Mouse (Mus musculus) embryonic facial prominence, embryonic 15.5 days (tissue): ENCODE measurements around the gene Zc3h4. TPM values are rescaled to one million over a fixed set of nuclear protein-coding genes. Genes with fewer than 3 reads are reported as not detected.
A peak's percentile ranks its signal among the peaks of the same experiment; 100 is the strongest.

ENCODE experiments used
- ATAC-seq: fragments of 200-750 bp; cut with Nextera tagmentation; 2 replicates; pipeline ENCODE4 v1.8.0; 2017; ENCODE audit warnings: low read depth, moderate TSS enrichment; ENCODE audit not compliant: insufficient number of reproducible peaks, low FRiP score, low TSS enrichment
- H3K27ac ChIP-seq: fragments of 300-500 bp; sonication (generic); replicated peaks from 2 replicates; pipeline ENCODE4 v1.5.1; 2015; ENCODE audit warnings: mild to moderate bottlenecking, inconsistent platforms
- H3K27me3 ChIP-seq: fragments of 300-500 bp; sonication (generic); 2 replicates; pipeline ENCODE4 v1.6.1; 2015; ENCODE audit warnings: inconsistent platforms
- H3K36me3 ChIP-seq: fragments of 300-500 bp; sonication (generic); 2 replicates; pipeline ENCODE4 v1.6.1; 2015; ENCODE audit warnings: mild to moderate bottlenecking, inconsistent platforms
- H3K4me1 ChIP-seq: fragments of 300-500 bp; sonication (generic); 2 replicates; pipeline ENCODE4 v1.6.1; 2015; ENCODE audit warnings: inconsistent platforms
- H3K4me2 ChIP-seq: fragments of 300-500 bp; sonication (generic); replicated peaks from 2 replicates; pipeline ENCODE4 v1.6.1; 2015; ENCODE audit warnings: mild to moderate bottlenecking, inconsistent platforms
- H3K4me3 ChIP-seq: fragments of 300-500 bp; sonication (generic); replicated peaks from 2 replicates; pipeline ENCODE4 v1.5.1; 2015; ENCODE audit warnings: mild to moderate bottlenecking, inconsistent platforms
- H3K9ac ChIP-seq: fragments of 300-500 bp; sonication (generic); 2 replicates; pipeline ENCODE4 v1.6.1; 2015; ENCODE audit warnings: inconsistent platforms
- H3K9me3 ChIP-seq: fragments of 300-500 bp; sonication (generic); replicated peaks from 2 replicates; pipeline ENCODE4 v1.6.1; 2016; ENCODE audit warnings: inconsistent platforms
- WGBS: fragments of 180-500 bp; shearing (Covaris S2); methylation state at CpG from one replicate; pipeline ENCODE4 v1.1.7; 2015; 5-methylcytosine and 5-hydroxymethylcytosine counted together
- polyA plus RNA-seq: library from polyadenylated mRNA; unstranded; fragments of >200 nt; fragmentation: Nextera tagmentation; extraction: Ambion mirVana; gene quantifications from 2 replicates; pipeline ENCODE4 v1.2.1, GENCODE M21; 2015

Gene Zc3h4
- polyA plus RNA-seq, 1 experiment from 2014 or later = 16.9 TPM

DNA sequence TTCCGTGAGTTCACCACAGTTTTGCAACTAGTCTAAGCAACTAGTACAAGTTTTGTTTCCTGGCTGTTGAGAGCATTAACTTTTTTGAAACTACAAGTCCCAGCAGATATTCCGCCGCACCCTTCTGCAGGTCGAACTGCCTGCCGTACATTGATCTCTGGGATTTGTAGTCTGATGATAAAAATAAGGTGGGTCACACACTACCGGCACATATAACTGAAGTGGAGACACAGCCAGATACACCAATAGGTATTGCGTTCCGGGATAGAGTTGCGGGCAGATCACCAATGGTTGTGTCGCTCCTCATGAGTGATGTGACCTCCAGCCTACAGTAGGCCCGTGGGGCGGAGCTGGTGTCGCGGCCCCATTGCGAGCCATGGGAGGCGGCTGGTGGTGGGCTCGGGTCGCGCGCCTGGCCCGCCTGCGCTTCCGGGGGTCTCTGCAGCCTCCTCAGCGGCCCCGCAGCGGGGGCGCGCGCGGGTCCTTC is 51.9 kb downstream of the Zc3h4 start, which contains the start of gene Tmem160:
Gene Tmem160 (plus strand): TSS at position 193 of the 487 bp plus-strand sequence.
- Histone ChIP-seq H3K36me3 (peaks cover 18% of the 10 kb centered on the region), H3K4me2 (peak within 1 kb of the TSS; percentile 83), H3K27me3 (no peaks in the 10 kb centered on the region), H3K9ac (peak within 1 kb of the TSS; percentile 62), H3K4me1 (peaks cover 10% of the 10 kb centered on the region; the same call in 1 of the 2 replicates), H3K4me3 (peak within 1 kb of the TSS; percentile 79), H3K27ac (peak within 1 kb of the TSS; percentile 55), H3K9me3 (no peaks in the 10 kb centered on the region)
- peak; percentile 98 for ATAC-seq
- WGBS = under 1% methylated on average over 30 of the region's 30 CpGs

GRCm38 (mm10) chr7:16453118-16453711 is 52.5 kb downstream of the Zc3h4 start:
- no peaks in the 10 kb centered on the region for H3K9me3 ChIP-seq
- H3K4me3 ChIP-seq = peak overlapping the region; percentile 79
- H3K27ac ChIP-seq = peak overlapping the region; percentile 55
- peak overlapping the region; percentile 62 for H3K9ac ChIP-seq
- WGBS = under 1% methylated on average over 23 of the region's 23 CpGs
- peaks cover 18% of the 10 kb centered on the region for H3K36me3 ChIP-seq
- H3K4me1 ChIP-seq = peaks cover 10% of the 10 kb centered on the region; the same call in 1 of the 2 replicates
- peak overlapping the region; percentile 83 for H3K4me2 ChIP-seq
- no peaks in the 10 kb centered on the region for H3K27me3 ChIP-seq
- peak; percentile 40 for ATAC-seq

DNA sequence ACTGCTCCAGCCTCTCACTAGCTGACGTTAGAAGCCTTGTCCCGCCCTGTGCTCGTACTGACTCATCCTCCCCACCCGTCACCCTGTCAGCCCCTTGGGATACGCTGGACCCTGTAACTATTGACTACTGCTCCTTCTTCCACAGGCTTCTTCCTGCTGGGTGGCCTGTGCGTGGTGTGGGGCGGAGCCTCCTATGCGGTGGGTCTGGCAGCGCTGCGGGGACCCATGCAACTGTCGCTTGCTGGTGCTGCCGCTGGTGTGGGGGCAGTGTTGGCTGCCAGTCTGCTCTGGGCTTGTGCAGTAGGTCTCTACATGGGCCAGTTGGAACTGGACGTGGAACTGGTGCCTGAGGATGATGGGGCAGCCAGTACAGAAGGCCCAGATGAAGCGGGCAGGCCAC is 54.3 kb downstream of the Zc3h4 start:
- no peak overlapping the region for H3K9ac ChIP-seq
- H3K4me1 ChIP-seq = peaks cover 10% of the 10 kb centered on the region; the same call in 1 of the 2 replicates
- no peak for ATAC-seq
- WGBS = 94% methylated on average over 14 of the region's 14 CpGs
- no peak overlapping the region for H3K4me2 ChIP-seq
- H3K9me3 ChIP-seq = no peaks in the 10 kb centered on the region
- H3K27me3 ChIP-seq = no peaks in the 10 kb centered on the region
- no peak overlapping the region for H3K27ac ChIP-seq
- no peak overlapping the region for H3K4me3 ChIP-seq
- peaks cover 18% of the 10 kb centered on the region for H3K36me3 ChIP-seq

DNA sequence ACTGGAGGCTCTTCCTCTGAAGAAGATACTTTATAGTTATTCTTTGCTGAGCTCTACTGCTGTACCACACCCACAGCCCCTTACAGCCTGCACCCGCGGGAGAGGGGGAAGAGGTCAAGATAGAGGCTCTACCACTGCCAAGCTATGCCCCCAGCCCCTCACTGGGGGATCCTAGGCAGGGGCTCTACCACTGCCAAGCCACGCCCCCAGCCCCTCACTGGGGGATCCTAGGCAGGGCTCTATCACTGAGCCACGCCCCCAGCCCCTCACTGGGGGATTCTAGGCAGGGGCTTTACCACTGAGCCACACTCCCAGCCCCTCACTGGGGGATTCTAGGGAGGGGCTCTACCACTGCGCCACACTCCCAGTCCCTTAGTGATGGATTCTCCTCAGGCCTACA is 55.6 kb downstream of the Zc3h4 start:
- no peaks in the 10 kb centered on the region for H3K9me3 ChIP-seq
- no peak for ATAC-seq
- H3K4me3 ChIP-seq = no peak overlapping the region
- no peak overlapping the region for H3K27ac ChIP-seq
- WGBS = 80% methylated on average over 5 of the region's 5 CpGs
- no peaks in the 10 kb centered on the region; the same call in 1 of the 2 replicates for H3K27me3 ChIP-seq
- H3K4me2 ChIP-seq = no peak overlapping the region
- H3K4me1 ChIP-seq = peaks cover 10% of the 10 kb centered on the region; the same call in 1 of the 2 replicates
- peaks cover 18% of the 10 kb centered on the region for H3K36me3 ChIP-seq
- H3K9ac ChIP-seq = no peak overlapping the region

- Histone ChIP-seq H3K4me2 (no peak overlapping the region), H3K9ac (no peak overlapping the region), H3K9me3 (no peaks in the 10 kb centered on the region), H3K27me3 (no peaks in the 10 kb centered on the region; the same call in 1 of the 2 replicates), H3K4me3 (no peak overlapping the region), H3K27ac (no peak overlapping the region), H3K36me3 (peaks cover 13% of the 10 kb centered on the region), H3K4me1 (no peaks in the 10 kb centered on the region)
- WGBS = 66% methylated on average over 13 of the region's 13 CpGs
- no peak for ATAC-seq
Measured at GRCm38 (mm10) chr7:16460566-16460965, 59.9 kb downstream of the Zc3h4 start.

- H3K36me3 ChIP-seq = peaks cover 7% of the 10 kb centered on the region
- H3K27ac ChIP-seq = no peak overlapping the region
- H3K9me3 ChIP-seq = no peaks in the 10 kb centered on the region
- H3K9ac ChIP-seq = no peak overlapping the region
- no peak overlapping the region for H3K4me2 ChIP-seq
- 51% methylated on average over 6 of the region's 6 CpGs for WGBS
- ATAC-seq = no peak
- H3K27me3 ChIP-seq = no peaks in the 10 kb centered on the region; the same call in 1 of the 2 replicates
- H3K4me1 ChIP-seq = no peaks in the 10 kb centered on the region
- no peak overlapping the region for H3K4me3 ChIP-seq
Measured at GRCm38 (mm10) chr7:16461151-16461550, 60.4 kb downstream of the Zc3h4 start.

GRCm38 (mm10) chr7:16461705-16462104 is 61.0 kb downstream of the Zc3h4 start:
- WGBS = 84% methylated on average over 6 of the region's 6 CpGs
- Histone ChIP-seq H3K4me2 (no peak overlapping the region), H3K9me3 (no peaks in the 10 kb centered on the region), H3K27ac (no peak overlapping the region), H3K36me3 (peaks cover 3% of the 10 kb centered on the region), H3K27me3 (no peaks in the 10 kb centered on the region; the same call in 1 of the 2 replicates), H3K4me1 (no peaks in the 10 kb centered on the region), H3K9ac (no peak overlapping the region), H3K4me3 (no peak overlapping the region)
- ATAC-seq = no peak

DNA sequence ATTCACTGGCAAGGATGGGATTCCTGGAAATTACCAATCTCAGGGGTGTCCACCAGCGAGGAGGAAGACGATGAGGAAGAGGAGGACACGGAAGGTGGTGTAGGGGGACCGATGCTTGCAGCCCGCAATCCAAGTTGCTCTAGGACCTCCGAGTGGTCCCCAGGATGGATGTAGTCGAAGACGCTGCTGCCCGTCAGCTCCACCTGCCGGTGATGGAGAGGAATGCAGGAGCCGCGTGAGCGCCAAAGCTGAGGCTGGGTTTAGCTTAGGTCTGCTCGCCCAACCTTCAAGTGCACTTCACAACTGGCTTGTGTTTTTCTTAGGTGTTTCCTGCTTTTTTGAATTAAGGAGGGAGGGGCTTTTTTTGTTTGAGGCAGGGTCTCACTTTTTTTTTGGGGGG is 62.5 kb downstream of the Zc3h4 start:
- Histone ChIP-seq H3K9ac (no peak overlapping the region), H3K4me3 (no peak overlapping the region), H3K27me3 (peaks cover 3% of the 10 kb centered on the region; the same call in 1 of the 2 replicates), H3K9me3 (no peaks in the 10 kb centered on the region), H3K27ac (no peak overlapping the region), H3K4me2 (no peak overlapping the region), H3K4me1 (no peaks in the 10 kb centered on the region), H3K36me3 (no peaks in the 10 kb centered on the region)
- ATAC-seq = no peak
- WGBS = under 1% methylated on average over 14 of the region's 14 CpGs

GRCm38 (mm10) chr7:16465160-16465559 is 64.5 kb downstream of the Zc3h4 start:
- Histone ChIP-seq H3K4me2 (no peak overlapping the region), H3K36me3 (no peaks in the 10 kb centered on the region), H3K27me3 (peaks cover 15% of the 10 kb centered on the region), H3K9me3 (no peaks in the 10 kb centered on the region), H3K9ac (no peak overlapping the region), H3K4me1 (no peaks in the 10 kb centered on the region), H3K27ac (no peak overlapping the region), H3K4me3 (no peak overlapping the region)
- peak; percentile 7; the same call in 1 of the 2 replicates for ATAC-seq
- 12% methylated on average over 8 of the region's 8 CpGs for WGBS

- no peak overlapping the region for H3K27ac ChIP-seq
- no peaks in the 10 kb centered on the region for H3K9me3 ChIP-seq
- no peak for ATAC-seq
- no peak overlapping the region for H3K9ac ChIP-seq
- H3K4me2 ChIP-seq = no peak overlapping the region
- H3K4me3 ChIP-seq = no peak overlapping the region
- no peaks in the 10 kb centered on the region for H3K4me1 ChIP-seq
- peaks cover 15% of the 10 kb centered on the region for H3K27me3 ChIP-seq
- H3K36me3 ChIP-seq = no peaks in the 10 kb centered on the region
- WGBS = 87% methylated on average over 5 of the region's 5 CpGs
Measured at GRCm38 (mm10) chr7:16465568-16465967, 64.9 kb downstream of the Zc3h4 start.

DNA sequence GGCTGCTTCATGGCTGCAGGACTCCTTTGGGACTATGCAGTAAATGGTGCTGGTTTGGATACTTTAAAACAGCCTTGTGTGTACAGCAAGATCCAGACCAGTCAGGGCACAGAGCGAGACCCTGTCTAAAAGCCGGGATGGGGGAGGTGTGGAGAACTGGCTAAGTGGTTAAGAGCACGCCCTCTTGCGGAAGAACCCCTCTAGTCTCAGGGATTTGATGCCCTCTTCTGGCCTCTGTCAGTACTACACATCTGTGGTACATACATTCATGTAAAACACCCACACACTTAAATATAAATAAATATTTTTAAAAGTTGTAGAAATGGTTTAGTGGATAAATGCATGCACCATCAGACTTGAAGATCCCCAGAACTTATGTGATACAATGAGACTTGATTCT is 65.9 kb downstream of the Zc3h4 start:
- Histone ChIP-seq H3K36me3 (no peaks in the 10 kb centered on the region), H3K27ac (no peak overlapping the region), H3K9ac (no peak overlapping the region), H3K4me2 (no peak overlapping the region), H3K27me3 (peaks cover 24% of the 10 kb centered on the region), H3K4me3 (no peak overlapping the region), H3K4me1 (no peaks in the 10 kb centered on the region), H3K9me3 (no peaks in the 10 kb centered on the region)
- 69% methylated on average over 4 of the region's 4 CpGs for WGBS
- no peak for ATAC-seq

- no peak for ATAC-seq
- Histone ChIP-seq H3K4me3 (no peak overlapping the region), H3K9me3 (no peaks in the 10 kb centered on the region), H3K9ac (no peak overlapping the region), H3K4me2 (no peak overlapping the region), H3K4me1 (peaks cover 3% of the 10 kb centered on the region; the same call in 1 of the 2 replicates), H3K36me3 (no peaks in the 10 kb centered on the region), H3K27ac (no peak overlapping the region), H3K27me3 (peaks cover 38% of the 10 kb centered on the region)
- WGBS = 10% methylated on average over 5 of the region's 5 CpGs
Measured at GRCm38 (mm10) chr7:16468115-16468514, 67.4 kb downstream of the Zc3h4 start.
